Mouse (Mus musculus) heart, embryonic 11.5 days (tissue): ENCODE data around the gene Sh3d19. TPM values are rescaled to one million over a fixed set of nuclear protein-coding genes. Genes with fewer than 3 reads are reported as not detected.

Experiments
- ATAC-seq: fragments of 200-750 bp; cut with Nextera tagmentation; replicated peaks from 2 replicates; pipeline ENCODE4 v1.8.0; 2017; ENCODE audit warnings: moderate library complexity; ENCODE audit not compliant: insufficient number of reproducible peaks, low FRiP score, low TSS enrichment
- H3K27ac ChIP-seq: fragments of 300-500 bp; sonication (generic); 2 replicates; pipeline ENCODE4 v1.5.1; 2014; ENCODE audit warnings: mild to moderate bottlenecking, low read depth, low read length
- H3K27me3 ChIP-seq: fragments of 300-500 bp; sonication (generic); 2 replicates; pipeline ENCODE4 v1.6.1; 2014; ENCODE audit warnings: mild to moderate bottlenecking, low read length, mixed read lengths; ENCODE audit not compliant: control insufficient read depth, insufficient read depth
- H3K36me3 ChIP-seq: fragments of 300-500 bp; sonication (generic); 2 replicates; pipeline ENCODE4 v1.6.1; 2014; ENCODE audit warnings: mild to moderate bottlenecking, low read length, moderate library complexity, mixed read lengths; ENCODE audit not compliant: control insufficient read depth, insufficient read depth
- H3K4me1 ChIP-seq: fragments of 300-500 bp; sonication (generic); 2 replicates; pipeline ENCODE4 v1.6.1; 2014; ENCODE audit warnings: low read length; ENCODE audit not compliant: control insufficient read depth, insufficient read depth
- H3K4me2 ChIP-seq: fragments of 300-500 bp; sonication (generic); 2 replicates; pipeline ENCODE4 v1.6.1; 2014; ENCODE audit warnings: mild to moderate bottlenecking, moderate library complexity
- H3K4me3 ChIP-seq: fragments of 300-500 bp; sonication (generic); 2 replicates; pipeline ENCODE4 v1.5.1; 2014; ENCODE audit warnings: low read depth, low read length
- H3K9ac ChIP-seq: fragments of 300-500 bp; sonication (generic); 2 replicates; pipeline ENCODE4 v1.6.1; 2014; ENCODE audit warnings: mild to moderate bottlenecking, low read depth, low read length, moderate library complexity
- H3K9me3 ChIP-seq: fragments of 300-500 bp; sonication (generic); replicated peaks from 2 replicates; pipeline ENCODE4 v1.6.1; 2016; ENCODE audit warnings: low read length; ENCODE audit not compliant: control insufficient read depth
- WGBS: fragments of 180-500 bp; shearing (Covaris S2); extraction: QIAGEN DNeasy Blood & Tissue Kit; methylation state at CpG from one replicate; pipeline ENCODE4 v1.1.7; 2014; ENCODE audit not compliant: insufficient replicate concordance; 5-methylcytosine and 5-hydroxymethylcytosine counted together
- polyA plus RNA-seq: library from polyadenylated mRNA; unstranded; fragments of >200 nt; fragmentation: Nextera tagmentation; extraction: Ambion mirVana; gene quantifications from 2 replicates; pipeline ENCODE4 v1.2.1, GENCODE M21; 2014

Gene Sh3d19
- polyA plus RNA-seq, 1 experiment from 2014 or later: 13.8 TPM

DNA sequence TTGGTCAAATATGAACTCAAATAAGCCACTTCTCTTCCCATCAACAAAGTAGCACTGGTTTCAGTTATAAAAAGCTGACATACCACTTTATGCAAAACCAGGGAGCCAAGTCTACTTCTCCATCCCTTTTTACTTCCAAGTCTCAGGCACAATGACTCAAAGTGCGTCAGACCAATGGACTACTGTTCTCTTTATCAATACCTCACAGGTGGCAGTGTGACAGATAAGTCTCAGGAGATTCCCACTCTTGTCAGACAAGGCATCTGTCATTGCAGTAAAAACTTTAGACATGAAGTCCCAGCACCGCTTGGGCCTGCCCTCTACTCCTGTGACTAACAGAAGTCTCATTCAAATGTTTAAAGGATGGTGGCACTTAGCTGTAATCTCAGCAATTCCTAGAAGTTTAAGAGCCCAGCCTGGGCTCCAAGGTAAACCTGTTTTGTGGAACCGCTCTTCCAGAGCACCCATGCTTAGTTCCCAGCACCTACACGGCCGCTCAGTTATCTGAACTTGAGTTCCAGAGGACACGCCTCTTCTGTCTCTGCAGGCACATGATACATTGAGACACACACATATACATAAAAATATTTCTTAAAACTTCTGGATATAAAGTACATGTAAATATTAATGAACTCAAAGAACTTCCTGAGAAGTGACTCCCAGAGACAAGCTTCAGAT lies 165.1 kb downstream of the Sh3d19 start:
- WGBS: 74% methylated on average over 6 of the region's 6 CpGs
- peaks cover 27% of the 10 kb centered on the region for H3K36me3 ChIP-seq
- no peak for ATAC-seq

DNA sequence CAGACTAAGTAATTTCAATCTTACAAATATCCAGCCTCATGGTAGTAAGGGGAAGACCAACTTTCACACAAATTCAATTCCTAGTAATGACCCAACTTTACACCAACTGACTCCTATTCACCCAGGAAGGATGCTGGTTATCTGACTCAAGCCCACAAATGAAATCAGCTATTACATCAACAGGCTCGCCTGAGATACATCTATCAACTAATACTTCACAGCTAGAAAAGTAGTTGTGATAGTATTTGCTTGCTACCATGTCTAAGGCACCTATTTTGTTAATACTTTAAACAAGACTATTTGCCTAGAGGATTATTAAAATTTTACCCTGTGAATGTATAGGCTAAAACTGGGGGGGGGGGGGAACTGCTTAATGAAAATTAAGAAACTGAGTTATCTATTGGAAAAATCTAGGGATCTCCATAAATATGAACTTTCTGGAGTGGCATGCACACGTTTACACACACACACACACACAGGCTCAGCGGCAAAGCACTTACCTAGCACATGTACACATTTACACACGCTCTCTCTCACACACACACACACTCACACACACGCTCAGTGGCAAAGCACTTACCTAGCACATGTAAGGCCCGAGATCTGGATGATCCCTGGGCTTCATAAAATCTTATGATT lies 166.1 kb downstream of the Sh3d19 start:
- 87% methylated on average over 6 of the region's 6 CpGs for WGBS
- H3K36me3 ChIP-seq: peaks cover 29% of the 10 kb centered on the region
- ATAC-seq: no peak
- no peak overlapping the region for H3K27ac ChIP-seq
- H3K27me3 ChIP-seq: no peaks in the 10 kb centered on the region
- no peak overlapping the region for H3K9ac ChIP-seq
- peaks cover 10% of the 10 kb centered on the region; the same call in 1 of the 2 replicates for H3K4me1 ChIP-seq
- H3K9me3 ChIP-seq: no peaks in the 10 kb centered on the region
- no peak overlapping the region for H3K4me2 ChIP-seq
- H3K4me3 ChIP-seq: no peak overlapping the region

More for the DNA sequence above, 165.1 kb downstream of the Sh3d19 start:
- Histone ChIP-seq H3K27ac (no peak overlapping the region), H3K27me3 (no peaks in the 10 kb centered on the region), H3K4me3 (no peak overlapping the region), H3K4me1 (peaks cover 7% of the 10 kb centered on the region; the same call in 1 of the 2 replicates), H3K4me2 (no peak overlapping the region), H3K9ac (no peak overlapping the region), H3K9me3 (no peaks in the 10 kb centered on the region)

DNA sequence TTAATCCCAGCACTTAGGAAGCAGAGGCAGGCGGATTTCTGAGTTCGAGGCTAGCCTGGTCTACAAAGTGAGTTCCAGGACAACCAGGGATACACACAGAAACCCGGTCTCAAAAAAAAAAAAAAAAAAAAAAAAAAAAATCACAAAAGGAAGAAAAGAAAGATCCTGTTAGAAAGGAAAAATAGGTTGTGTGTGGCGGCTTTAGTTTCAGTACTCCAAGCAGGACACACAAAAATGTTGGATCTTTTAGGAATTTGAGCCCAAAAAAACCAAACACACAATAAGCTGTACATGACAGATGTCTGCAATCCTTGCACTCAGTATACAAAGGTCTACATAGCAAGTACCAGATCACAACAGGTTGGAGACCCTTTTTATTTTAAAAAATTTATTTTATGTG lies 168.8 kb downstream of the Sh3d19 start:
- Histone ChIP-seq H3K9me3 (no peaks in the 10 kb centered on the region), H3K27me3 (no peaks in the 10 kb centered on the region), H3K4me3 (no peak overlapping the region), H3K4me2 (no peak overlapping the region), H3K4me1 (peaks cover 10% of the 10 kb centered on the region; the same call in 1 of the 2 replicates), H3K9ac (no peak overlapping the region), H3K36me3 (peaks cover 27% of the 10 kb centered on the region), H3K27ac (no peak overlapping the region)
- WGBS: 93% methylated on average over 4 of the region's 4 CpGs
- no peak for ATAC-seq

DNA sequence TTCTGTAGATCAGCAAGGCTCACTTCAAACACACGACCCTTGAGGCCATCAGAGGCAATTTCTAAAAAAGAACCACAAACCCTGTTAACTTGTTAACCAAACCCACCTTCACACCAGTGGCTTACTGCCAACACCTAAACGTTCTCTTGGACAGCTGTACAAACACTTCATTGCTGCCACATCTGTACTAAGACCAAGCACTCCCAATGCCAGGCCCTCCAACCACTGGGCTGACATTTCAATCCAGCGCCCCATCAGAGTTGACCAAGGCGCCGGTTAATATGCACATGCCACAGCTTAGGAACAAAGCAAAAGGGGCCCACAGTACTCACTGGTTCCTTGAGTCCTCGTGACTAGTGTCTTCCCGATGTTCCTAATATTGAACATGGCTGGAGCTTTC lies 170.5 kb downstream of the Sh3d19 start:
- 15% methylated on average over 7 of the region's 7 CpGs for WGBS
- peaks cover 10% of the 10 kb centered on the region; the same call in 1 of the 2 replicates for H3K4me1 ChIP-seq
- no peak for ATAC-seq
- H3K4me2 ChIP-seq: peak overlapping the region; percentile 87
- H3K4me3 ChIP-seq: peak overlapping the region; percentile 98
- H3K27me3 ChIP-seq: no peaks in the 10 kb centered on the region
- H3K27ac ChIP-seq: peak overlapping the region; percentile 85
- H3K36me3 ChIP-seq: peaks cover 21% of the 10 kb centered on the region
- peak overlapping the region; percentile 100 for H3K9ac ChIP-seq
- H3K9me3 ChIP-seq: no peaks in the 10 kb centered on the region

DNA sequence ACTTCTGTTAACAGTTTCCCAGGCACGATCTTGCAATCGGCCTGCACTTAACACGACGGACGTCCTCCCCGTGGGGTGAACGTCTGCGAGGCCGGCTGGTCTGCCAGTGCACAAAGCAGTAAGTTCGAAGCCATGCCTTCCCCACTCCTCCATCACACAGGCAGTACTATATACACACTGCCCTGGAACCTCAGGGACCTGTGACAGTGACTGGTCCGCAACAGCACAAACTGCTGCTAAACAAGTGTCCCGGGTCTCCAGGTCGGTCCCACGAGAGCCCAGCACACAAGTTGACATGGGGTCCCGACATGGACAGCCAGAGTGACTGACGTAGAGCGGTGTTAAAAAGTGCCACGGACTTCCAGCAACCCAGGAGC lies 171.0 kb downstream of the Sh3d19 start:
- H3K4me1 ChIP-seq: peaks cover 10% of the 10 kb centered on the region; the same call in 1 of the 2 replicates
- H3K9me3 ChIP-seq: no peaks in the 10 kb centered on the region
- H3K4me3 ChIP-seq: peak overlapping the region; percentile 98
- no peaks in the 10 kb centered on the region for H3K27me3 ChIP-seq
- H3K36me3 ChIP-seq: peaks cover 19% of the 10 kb centered on the region
- H3K9ac ChIP-seq: peak overlapping the region; percentile 100
- peak overlapping the region; percentile 85 for H3K27ac ChIP-seq
- WGBS: 0% methylated on average over 18 of the region's 18 CpGs
- ATAC-seq: peak; percentile 36
- H3K4me2 ChIP-seq: peak overlapping the region; percentile 87

DNA sequence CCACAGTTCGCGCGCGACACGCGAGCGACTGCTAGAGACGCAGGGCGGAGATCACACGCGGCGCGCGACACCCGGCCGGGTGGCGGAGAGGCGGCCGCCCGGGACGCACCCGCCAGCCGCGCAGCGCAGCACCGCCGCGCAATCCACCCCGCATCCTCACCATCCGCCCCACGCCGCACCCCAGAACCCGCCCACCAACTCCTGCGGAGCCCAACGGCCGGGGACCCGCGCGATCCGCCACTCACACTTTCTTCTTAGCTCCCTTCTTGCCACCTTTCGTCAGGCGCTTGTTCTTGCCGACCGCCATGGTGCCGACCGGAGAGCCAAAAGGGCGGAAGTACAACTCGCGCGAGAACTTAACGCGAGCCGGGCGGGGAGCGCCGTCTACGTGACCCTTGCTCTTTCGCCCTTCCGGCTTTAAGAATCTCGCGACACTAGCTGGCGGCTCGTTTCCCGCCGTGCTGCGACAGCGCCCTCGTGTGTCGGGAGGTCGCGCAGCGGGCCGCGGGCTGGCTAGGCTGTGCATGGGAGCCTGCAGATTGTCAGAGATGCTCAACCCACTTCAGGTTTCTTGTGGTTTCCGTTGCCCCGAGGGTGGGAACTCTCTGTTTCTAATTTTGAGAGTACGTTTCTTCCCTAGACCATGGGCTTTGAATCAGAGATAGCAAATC lies 171.5 kb downstream of the Sh3d19 start, which contains the start of gene Rps3a1:
Gene Rps3a1, minus strand, starts transcription at position 440 of the 671 bp plus-strand sequence.
- ATAC-seq: peak; percentile 96
- WGBS: under 1% methylated on average over 66 of the region's 77 CpGs

DNA sequence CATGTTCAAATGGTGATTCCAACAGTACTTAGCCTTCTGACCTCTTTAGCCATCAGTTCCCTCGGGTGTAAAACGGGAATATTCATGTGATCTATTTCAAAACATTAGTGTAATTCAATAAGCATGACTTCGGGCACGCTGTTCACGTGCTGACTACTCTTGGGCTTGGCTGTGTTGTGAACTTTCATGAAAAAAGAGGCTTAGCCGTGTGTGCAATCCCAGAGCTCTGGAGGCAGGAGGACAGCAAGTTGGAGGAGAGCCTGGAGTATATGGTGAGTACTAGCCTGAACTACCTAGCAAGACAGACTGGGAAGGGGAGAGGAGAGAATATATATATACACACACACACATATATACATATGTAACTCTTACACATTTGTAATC lies 172.0 kb downstream of the Sh3d19 start:
- H3K4me3 ChIP-seq: no peak overlapping the region
- peak overlapping the region; percentile 46; the same call in 1 of the 2 replicates for H3K9ac ChIP-seq

More for the DNA sequence above, 171.5 kb downstream of the Sh3d19 start, which contains the start of gene Rps3a1:
- Histone ChIP-seq H3K9ac (peak within 1 kb of the TSS; percentile 100), H3K4me1 (peaks cover 10% of the 10 kb centered on the region; the same call in 1 of the 2 replicates), H3K36me3 (peaks cover 16% of the 10 kb centered on the region), H3K9me3 (no peaks in the 10 kb centered on the region), H3K27me3 (no peaks in the 10 kb centered on the region), H3K4me2 (peak within 1 kb of the TSS; percentile 87), H3K27ac (peak within 1 kb of the TSS; percentile 85), H3K4me3 (peak within 1 kb of the TSS; percentile 98)

DNA sequence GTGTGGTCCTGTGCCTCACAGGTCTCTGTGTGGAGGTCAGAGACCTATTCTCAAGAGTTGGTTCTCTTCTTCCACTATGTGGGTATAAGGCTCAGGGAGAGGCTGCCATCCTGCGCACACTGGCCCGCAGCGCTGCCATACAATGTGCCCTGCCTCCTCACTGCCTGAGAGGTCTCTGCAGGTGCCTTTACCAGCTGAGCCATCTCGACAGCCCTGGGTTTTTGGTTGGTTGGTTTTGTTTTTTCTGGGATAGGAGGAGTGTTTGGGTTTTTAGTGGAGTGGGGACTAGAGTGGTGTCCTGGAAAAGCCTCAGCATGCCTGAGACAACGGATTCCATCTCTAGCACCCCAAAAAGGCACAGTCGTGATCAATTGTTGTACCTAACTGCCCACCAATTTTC lies 172.4 kb downstream of the Sh3d19 start:
- Histone ChIP-seq H3K36me3 (peaks cover 7% of the 10 kb centered on the region; the same call in 1 of the 2 replicates), H3K9ac (no peak overlapping the region), H3K4me2 (no peak overlapping the region), H3K4me1 (peaks cover 10% of the 10 kb centered on the region; the same call in 1 of the 2 replicates), H3K4me3 (no peak overlapping the region), H3K27ac (no peak overlapping the region), H3K9me3 (no peaks in the 10 kb centered on the region), H3K27me3 (no peaks in the 10 kb centered on the region)
- 76% methylated on average over 6 of the region's 6 CpGs for WGBS
- ATAC-seq: no peak

More for the DNA sequence above, 172.0 kb downstream of the Sh3d19 start:
- Histone ChIP-seq H3K9me3 (no peaks in the 10 kb centered on the region), H3K27ac (no peak overlapping the region), H3K36me3 (peaks cover 11% of the 10 kb centered on the region), H3K4me2 (peak overlapping the region; percentile 47), H3K27me3 (no peaks in the 10 kb centered on the region), H3K4me1 (peaks cover 10% of the 10 kb centered on the region; the same call in 1 of the 2 replicates)
- WGBS: 42% methylated on average over 6 of the region's 6 CpGs
- peak; percentile 1; the same call in 1 of the 2 replicates for ATAC-seq
